Mouse (Mus musculus): ENCODE data around the gene Gpc6. TPM values are rescaled to one million over a fixed set of nuclear protein-coding genes. Genes with fewer than 3 reads are reported as not detected.
A peak's percentile ranks its signal among the peaks of the same experiment; 100 is the strongest.

Gene Gpc6
- total and polyA plus RNA-seq, 3 experiments = not detected

- peak; percentile 87 for TF ChIP-seq MAX (IDR thresholded peaks at IDR 0.05; ENCODE audit: low read length)
- peak; percentile 95 for TF ChIP-seq MYC (IDR thresholded peaks at IDR 0.05; ENCODE audit: low read depth, low read length)
These were observed 50.1 kb downstream of the Gpc6 start (continued) for GRCm38 (mm10) chr14:116975224-116975623.

- no peaks in the 10 kb centered on the region for H3K9me3 ChIP-seq (replicated peaks; ENCODE audit: low read length)
- H3K9ac ChIP-seq (ENCODE audit: insufficient read depth, low read depth) = no peak overlapping the region
- in situ Hi-C loops (cut with MboI; ENCODE audit: low pct_ligation_motif_present, low pct_unique_long_range_greater_than_20kb, low sequenced_read_pairs) = no loop called here
- peak; percentile 12 for DNase-seq (ENCODE audit: extremely low read depth)
- no peaks in the 10 kb centered on the region for H3K36me3 ChIP-seq (replicated peaks in 1 of 2; ENCODE audit: control insufficient read depth in 1 of 2, insufficient read depth in 1 of 2, low read length in 1 of 2)
- dilution Hi-C loops (cut with MboI; ENCODE audit: extremely low pct_ligation_motif_present, extremely low pct_unique_long_range_greater_than_20kb, low sequenced_read_pairs) = no loop called here
- H3K27ac ChIP-seq (ENCODE audit: insufficient read depth, low read depth) = no peak overlapping the region
- TF ChIP-seq MEF2A (IDR thresholded peaks at IDR 0.05; ENCODE audit: borderline replicate concordance, low read depth, low read length) (no peak), ZNF384 (IDR thresholded peaks at IDR 0.05; ENCODE audit: low read depth, low read length) (no peak), HCFC1 (IDR thresholded peaks at IDR 0.05; ENCODE audit: low read depth, low read length) (no peak), ETS1 (conservative IDR thresholded peaks at IDR 0.05; ENCODE audit: low read depth, low read length) (peak; percentile 16), ELF1 (IDR thresholded peaks at IDR 0.05; ENCODE audit: low read depth, low read length) (peak; percentile 52; the same call in 1 of the 2 replicates), MAFK (IDR thresholded peaks at IDR 0.05; ENCODE audit: insufficient replicate concordance, low read length) (peak; percentile 53; the same call in 1 of the 2 replicates), EP300 (IDR thresholded peaks at IDR 0.05; ENCODE audit: low read length) (0 out of 2 replicates have a peak, but pooled peaks have one; percentile 22), JUND (conservative IDR thresholded peaks at IDR 0.05; ENCODE audit: low read depth, low read length) (0 out of 2 replicates have a peak, but pooled peaks have one; percentile 9), ZMIZ1 (IDR thresholded peaks at IDR 0.05; ENCODE audit: low read depth, low read length) (no peak), TBP (conservative IDR thresholded peaks at IDR 0.05; ENCODE audit: low read depth, low read length) (no peak), PAX5 (IDR thresholded peaks at IDR 0.05; ENCODE audit: low read length) (no peak), TCF12 (IDR thresholded peaks at IDR 0.05; ENCODE audit: low read depth, low read length) (no peak), BHLHE40 (IDR thresholded peaks at IDR 0.05; ENCODE audit: low read depth, low read length) (no peak), KAT2A (IDR thresholded peaks at IDR 0.05; ENCODE audit: insufficient replicate concordance, low read length) (no peak), UBTF (IDR thresholded peaks at IDR 0.05; ENCODE audit: low read depth, low read length) (no peak), CHD1 (IDR thresholded peaks at IDR 0.05; ENCODE audit: low read depth, low read length) (no peak)
- H3K4me3 ChIP-seq (replicated peaks in 1 of 3; ENCODE audit: low read depth in 2 of 3, low read length in 2 of 3, poor library complexity in 1 of 3) = no peak overlapping the region
- peaks cover 10 to 35% of the 10 kb centered on the region in 2 experiments for H3K4me1 ChIP-seq (ENCODE audit: control insufficient read depth in 1 of 2, insufficient read depth in 2 of 2)
- peak overlapping the region; percentile 82 for H3K4me2 ChIP-seq (ENCODE audit: insufficient read depth, low read depth, poor library complexity, severe bottlenecking)
- H3K79me2 ChIP-seq (replicated peaks; ENCODE audit: control insufficient read depth, extremely low read depth, insufficient read depth, poor library complexity, severe bottlenecking) = no peaks in the 10 kb centered on the region
- no peaks in the 10 kb centered on the region for H3K27me3 ChIP-seq (replicated peaks)
These were observed 52.1 kb downstream of the Gpc6 start for GRCm38 (mm10) chr14:116977259-116977658.

Data from CH12.LX (cell line).